In the genomic region with DNA sequence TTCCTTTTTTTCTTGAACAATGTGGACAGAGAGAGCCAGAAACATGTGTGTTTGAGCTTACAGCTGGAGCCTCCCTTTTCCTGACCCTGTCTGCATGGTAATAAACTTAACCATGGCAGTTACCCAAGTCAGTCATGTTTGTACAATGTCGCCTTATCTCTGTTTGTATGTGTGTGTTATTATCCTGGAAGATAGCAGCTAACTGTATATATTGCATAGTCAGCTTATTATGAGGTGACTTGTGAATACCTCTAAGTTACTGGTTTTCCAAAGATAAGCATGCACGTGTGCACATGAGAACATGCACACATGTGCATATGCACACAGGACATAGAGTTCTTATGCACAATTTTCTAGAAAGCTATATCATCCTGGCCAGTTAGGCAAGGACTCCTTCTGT, we compare ENCODE assay signal across 32 mouse cellular contexts. TPM values are rescaled to one million over a fixed set of nuclear protein-coding genes. Genes with fewer than 3 reads are reported as not detected.
A peak's percentile ranks its signal among the peaks of the same experiment; 100 is the strongest.
DNase-seq lines count a peak whose midpoint lies in the region; ATAC-seq and TF ChIP-seq lines count a peak whose summit lies in the region.
"Had no signal": no experiment of that assay in that cellular context is flagged by ENCODE, and none has a peak within 500 bp of the region (broad histone marks: within the 10 kb centered on the region; RNA-seq: fewer than 3 reads in every experiment).

No protein-coding gene starts in this region.

- in situ Hi-C loops in ES-E14 (cut with MboI; ENCODE audit: low sequenced_read_pairs in 2 of 2, unreplicated experiment in 2 of 2), result no loop called here

- H3K4me2 ChIP-seq in liver, embryonic 14.5 days (ENCODE audit: low read depth), result no peak overlapping the region
- H3K4me2 ChIP-seq in lung, embryonic 16.5 days (ENCODE audit: low read depth, low read length), result no peak overlapping the region
- H3K4me2 ChIP-seq: embryonic facial prominence, embryonic 13.5 days; forebrain, embryonic 12.5 days; forebrain, embryonic 15.5 days; heart, embryonic 13.5 days; hindbrain, embryonic 14.5 days had no signal

- 24% methylated on average over 2 of the region's 2 CpGs for WGBS in liver, embryonic 14.5 days (ENCODE audit: insufficient replicate concordance)
- WGBS in lung, embryonic 16.5 days, result 33% methylated on average over 2 of the region's 2 CpGs

- no peak for TF ChIP-seq CTCF in liver, embryonic 14.5 days (IDR thresholded peaks at IDR 0.05; ENCODE audit: low read depth)

- H3K36me3 ChIP-seq in liver, embryonic 14.5 days (replicated peaks; ENCODE audit: control insufficient read depth, insufficient read depth, low read depth), result no peaks in the 10 kb centered on the region
- no peaks in the 10 kb centered on the region for H3K36me3 ChIP-seq in lung, embryonic 16.5 days (ENCODE audit: control insufficient read depth, insufficient read depth, low read length)
- H3K36me3 ChIP-seq in ES-E14 (ENCODE audit: control insufficient read depth, insufficient read depth, low read length, poor library complexity, severe bottlenecking), result no peaks in the 10 kb centered on the region
- H3K36me3 ChIP-seq: embryonic facial prominence, embryonic 10.5 days; embryonic facial prominence, embryonic 13.5 days; forebrain, embryonic 12.5 days; forebrain, embryonic 15.5 days; G1E; heart, embryonic 10.5 days; heart, embryonic 13.5 days had no signal

- peak; percentile 56 for TF ChIP-seq EP300 in liver, embryonic 14.5 days (IDR thresholded peaks at IDR 0.05; ENCODE audit: low read depth)

- H3K4me1 ChIP-seq in liver, embryonic 14.5 days (replicated peaks; ENCODE audit: control insufficient read depth in 2 of 2, insufficient read depth in 2 of 2, low read length in 1 of 2), result no peaks in the 10 kb centered on the region; a peak in 1 of 4 replicates
- peaks cover 9% of the 10 kb centered on the region for H3K4me1 ChIP-seq in lung, embryonic 16.5 days (replicated peaks; ENCODE audit: control insufficient read depth, insufficient read depth, low read length)
- H3K4me1 ChIP-seq in ES-E14 (ENCODE audit: control insufficient read depth in 2 of 2, insufficient read depth in 2 of 2, low read length in 2 of 2, poor library complexity in 1 of 2), result no peaks in the 10 kb centered on the region
- H3K4me1 ChIP-seq: embryonic facial prominence, embryonic 10.5 days; heart, embryonic 13.5 days had no signal

- no peak overlapping the region for H3K27ac ChIP-seq in liver, embryonic 14.5 days
- no peak overlapping the region for H3K27ac ChIP-seq in lung, embryonic 16.5 days (ENCODE audit: low read length)
- H3K27ac ChIP-seq in ES-E14 (ENCODE audit: insufficient read depth, low read depth, low read length, poor library complexity, severe bottlenecking), result no peak overlapping the region
- H3K27ac ChIP-seq: embryonic facial prominence, embryonic 10.5 days; embryonic facial prominence, embryonic 13.5 days; forebrain, embryonic 12.5 days; heart, adult 2 months; heart, embryonic 13.5 days; hindbrain, embryonic 14.5 days had no signal

- H3K9me3 ChIP-seq in liver, embryonic 14.5 days (ENCODE audit: control insufficient read depth, low read length), result no peaks in the 10 kb centered on the region
- H3K9me3 ChIP-seq in lung, embryonic 16.5 days (ENCODE audit: control insufficient read depth, low read length), result no peaks in the 10 kb centered on the region
- H3K9me3 ChIP-seq in ES-E14 (ENCODE audit: control insufficient read depth, insufficient read depth, low read depth, low read length), result no peaks in the 10 kb centered on the region
- H3K9me3 ChIP-seq: embryonic facial prominence, embryonic 10.5 days; embryonic facial prominence, embryonic 13.5 days; forebrain, embryonic 12.5 days; forebrain, embryonic 15.5 days; G1E; heart, embryonic 10.5 days; heart, embryonic 13.5 days had no signal

- no peak overlapping the region for H3K9ac ChIP-seq in liver, embryonic 14.5 days (replicated peaks)
- H3K9ac ChIP-seq in lung, embryonic 16.5 days (ENCODE audit: low read length), result no peak overlapping the region
- H3K9ac ChIP-seq in ES-E14 (ENCODE audit: insufficient read depth, low read depth, low read length, poor library complexity, severe bottlenecking), result no peak overlapping the region
- H3K9ac ChIP-seq: embryonic facial prominence, embryonic 13.5 days; forebrain, embryonic 12.5 days; forebrain, embryonic 15.5 days; heart, embryonic 13.5 days; hindbrain, embryonic 14.5 days had no signal

- ATAC-seq in liver, embryonic 14.5 days (ENCODE audit: insufficient read depth), result peak; percentile 33; the same call in 1 of the 2 replicates
- 0 out of 2 replicates have a peak, but pooled peaks have one; percentile 23 for ATAC-seq in lung, embryonic 16.5 days (ENCODE audit: low read depth)
- ATAC-seq in megakaryocyte progenitor cell, adult 5-6 weeks (replicated peaks; ENCODE audit: poor library complexity), result peak; percentile 39
- ATAC-seq: CD4-positive, CD25-positive, alpha-beta regulatory T cell, adult 4 months; forebrain, embryonic 15.5 days had no signal

- H3K27me3 ChIP-seq in liver, embryonic 14.5 days (ENCODE audit: control insufficient read depth, insufficient read depth, low read length), result no peaks in the 10 kb centered on the region; the same call in none of the 2 replicates
- H3K27me3 ChIP-seq in lung, embryonic 16.5 days (ENCODE audit: control insufficient read depth, insufficient read depth, low read depth, low read length), result no peaks in the 10 kb centered on the region
- H3K27me3 ChIP-seq: forebrain, embryonic 15.5 days had no signal

- H3K4me3 ChIP-seq in liver, embryonic 14.5 days (ENCODE audit: insufficient read depth in 1 of 2, low read depth in 2 of 2, low read length in 2 of 2), result no peak overlapping the region
- H3K4me3 ChIP-seq in lung, embryonic 16.5 days (ENCODE audit: low read length), result no peak overlapping the region
- H3K4me3 ChIP-seq in ES-E14 (ENCODE audit: insufficient read depth in 1 of 2, low read depth in 1 of 2, low read length in 2 of 2, poor library complexity in 1 of 2, severe bottlenecking in 1 of 2), result no peak overlapping the region
- H3K4me3 ChIP-seq: embryonic facial prominence, embryonic 10.5 days; embryonic facial prominence, embryonic 13.5 days; erythroblast, embryonic 14.5 days; forebrain, embryonic 12.5 days; forebrain, embryonic 15.5 days; heart, adult 2 months; heart, embryonic 10.5 days; heart, embryonic 13.5 days had no signal

- DNase-seq in liver, embryonic 14.5 days (ENCODE audit: low read depth in 3 of 3, low spot score in 3 of 3), result no peak
- no peak for DNase-seq in liver
- no peak for DNase-seq in lung, postnatal 36 days
- DNase-seq in ES-E14 (ENCODE audit: low read depth, low spot score), result no peak
- no peak for DNase-seq in testis, postnatal 14 days (ENCODE audit: low spot score)
- DNase-seq in spleen, postnatal 4 days (ENCODE audit: low spot score in 2 of 2), result no peak
- DNase-seq: adrenal gland, adult 2 months; adrenal gland, postnatal 14 days; cerebellum, adult 11 months; cerebellum, adult 2 months; cerebellum, adult 9-11 months; cerebellum, postnatal 36 days; embryo, embryonic 11 days; gastrocnemius, postnatal 10 days; gastrocnemius, postnatal 36 days; heart, adult 2 months; heart, postnatal 14 days; heart, postnatal 4 days had no signal

TF ChIP-seq in ES-E14, 5 proteins besides CTCF, POLR2A, EP300 and RAD21:
- TF ChIP-seq MAFK (IDR thresholded peaks at IDR 0.05; ENCODE audit: insufficient read depth, low read depth, low read length), result peak; percentile 57; the same call in 1 of the 2 replicates
- no peak for TF ChIP-seq ZNF384 (IDR thresholded peaks at IDR 0.05; ENCODE audit: low read depth, low read length)
- TF ChIP-seq HCFC1 (IDR thresholded peaks at IDR 0.05; ENCODE audit: borderline replicate concordance, insufficient read depth, low read length), result no peak
TF ChIP-seq in ES-E14: peak in this region for 1.

RNA-seq across cellular contexts. Expression of a gene that starts 13.8 kb away (rescaled TPM):
- 6.5 and 6.9 TPM in 2 replicates for polyA plus RNA-seq in liver, embryonic 14.5 days (2012; rRNA removed)
- polyA plus RNA-seq in liver, embryonic 14.5 days (2014; fragmentation: Nextera tagmentation; extraction: Ambion mirVana), result 5.5 and 8.7 TPM in 2 replicates
- polyA plus RNA-seq in lung, embryonic 16.5 days (2015; fragmentation: Nextera tagmentation; extraction: Ambion mirVana), result 11.0 and 11.7 TPM in 2 replicates
- total RNA-seq in ES-E14 (2012; rRNA removed), result 6.5 and 7.5 TPM in 2 replicates
- 27.6 and 30.3 TPM in 2 replicates for total RNA-seq in megakaryocyte progenitor cell, adult 5-6 weeks (2015)
- 22.3 and 35.1 TPM in 2 replicates for total RNA-seq in megakaryocyte progenitor cell, adult 5-6 weeks (2017)

RNA-seq across cellular contexts. Expression of a gene that starts 38.1 kb away (rescaled TPM):
- polyA plus RNA-seq in liver, embryonic 14.5 days (2012; rRNA removed), result 3.0 and 3.8 TPM in 2 replicates
- 1.4 and 2.5 TPM in 2 replicates for polyA plus RNA-seq in liver, embryonic 14.5 days (2014; fragmentation: Nextera tagmentation; extraction: Ambion mirVana)
- not detected in 2 replicates for polyA plus RNA-seq in lung, embryonic 16.5 days (2015; fragmentation: Nextera tagmentation; extraction: Ambion mirVana)
- total RNA-seq in ES-E14 (2012; rRNA removed), result 0.32 and 0.36 TPM in 2 replicates
- total RNA-seq in megakaryocyte progenitor cell, adult 5-6 weeks (2015), result not detected in 2 replicates
- not detected in 2 replicates for total RNA-seq in megakaryocyte progenitor cell, adult 5-6 weeks (2017)
- total RNA-seq: adrenal gland, adult 2 months; gastrocnemius, postnatal 36 days; granulocyte monocyte progenitor cell, adult 5-6 weeks; heart, adult 2 months had no signal
- polyA plus RNA-seq: adrenal gland, adult 2 months; CD4-positive, CD25-positive, alpha-beta regulatory T cell, adult 4 months; heart, adult 2 months; heart, embryonic 16.5 days had no signal
